ENCODE assay signal across 22 mouse cellular contexts in the genomic region with DNA sequence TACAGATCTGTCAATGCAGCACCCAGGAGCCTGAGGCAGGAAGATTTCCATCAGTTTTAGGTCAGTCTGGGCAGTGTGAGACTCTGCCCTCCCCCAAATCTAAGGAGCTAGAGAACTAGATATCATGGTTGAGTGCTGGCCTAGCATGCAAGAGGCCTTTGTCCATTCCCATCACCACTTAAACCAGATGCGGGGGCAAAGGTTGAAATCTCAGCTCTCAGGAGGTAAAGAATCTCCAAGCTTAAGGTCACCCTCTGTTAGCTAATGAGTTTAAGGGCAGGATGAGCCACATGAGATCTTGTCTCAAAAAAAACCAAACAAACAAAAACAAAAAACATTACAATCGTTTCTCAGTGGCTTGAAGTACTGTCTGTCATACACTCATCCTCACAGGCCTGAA. TPM values are rescaled to one million over a fixed set of nuclear protein-coding genes. Genes with fewer than 3 reads are reported as not detected.
DNase-seq lines count a peak whose midpoint lies in the region; ATAC-seq lines count a peak whose summit lies in the region.
"Had no signal": no experiment of that assay in that cellular context is flagged by ENCODE, and none has a peak within 500 bp of the region (broad histone marks: within the 10 kb centered on the region; RNA-seq: fewer than 3 reads in every experiment).

No protein-coding gene starts in this region.

- no peaks in the 10 kb centered on the region for H3K36me3 ChIP-seq in kidney, embryonic 14.5 days (ENCODE audit: control insufficient read depth, insufficient read depth, low read length)
- no peaks in the 10 kb centered on the region for H3K36me3 ChIP-seq in kidney, embryonic 16.5 days (ENCODE audit: insufficient read depth, low read length)
- H3K36me3 ChIP-seq: embryonic facial prominence, embryonic 13.5 days; embryonic facial prominence, embryonic 15.5 days; forebrain, embryonic 10.5 days; forebrain, embryonic 12.5 days had no signal

- no peak overlapping the region for H3K27ac ChIP-seq in kidney, embryonic 14.5 days (ENCODE audit: low read depth, low read length)
- no peak overlapping the region for H3K27ac ChIP-seq in kidney, embryonic 16.5 days (ENCODE audit: low read length)
- H3K27ac ChIP-seq: embryonic facial prominence, embryonic 13.5 days; embryonic facial prominence, embryonic 15.5 days; forebrain, embryonic 10.5 days; forebrain, embryonic 12.5 days had no signal

- H3K9ac ChIP-seq in kidney, embryonic 14.5 days (ENCODE audit: low read depth, low read length) = no peak overlapping the region
- H3K9ac ChIP-seq in kidney, embryonic 16.5 days (replicated peaks; ENCODE audit: low read length) = no peak overlapping the region
- H3K9ac ChIP-seq: embryonic facial prominence, embryonic 13.5 days; embryonic facial prominence, embryonic 15.5 days; forebrain, embryonic 12.5 days had no signal

- WGBS in kidney, embryonic 14.5 days = 85% methylated on average over 2 of the region's 2 CpGs
- WGBS in kidney, embryonic 16.5 days = 87% methylated on average over 2 of the region's 2 CpGs

- no peaks in the 10 kb centered on the region for H3K27me3 ChIP-seq in kidney, embryonic 14.5 days (ENCODE audit: control insufficient read depth, insufficient read depth, low read length)
- H3K27me3 ChIP-seq in kidney, embryonic 16.5 days (ENCODE audit: insufficient read depth, low read length) = no peaks in the 10 kb centered on the region
- H3K27me3 ChIP-seq: embryonic facial prominence, embryonic 13.5 days; embryonic facial prominence, embryonic 15.5 days; forebrain, embryonic 12.5 days had no signal

- no peak overlapping the region for H3K4me2 ChIP-seq in kidney, embryonic 14.5 days (replicated peaks; ENCODE audit: low read depth, low read length)
- no peak overlapping the region for H3K4me2 ChIP-seq in kidney, embryonic 16.5 days (replicated peaks; ENCODE audit: low read depth, low read length)
- H3K4me2 ChIP-seq: embryonic facial prominence, embryonic 13.5 days; embryonic facial prominence, embryonic 15.5 days; forebrain, embryonic 12.5 days had no signal

- no peak for ATAC-seq in kidney, embryonic 14.5 days (ENCODE audit: low FRiP score, low TSS enrichment)
- ATAC-seq in kidney, embryonic 16.5 days (ENCODE audit: low FRiP score, low TSS enrichment) = no peak
- ATAC-seq: forebrain, embryonic 14.5 days had no signal

- DNase-seq in kidney, adult 11 months = peak; percentile 17
- DNase-seq in kidney, adult 8-10 months = peak; percentile 18 to 39
- DNase-seq in kidney, postnatal 36 days = peak; percentile 2 to 34
- no peak for DNase-seq in kidney, adult 18-20 months
- DNase-seq: adrenal gland, adult 2 months; adrenal gland, postnatal 10 days; adrenal gland, postnatal 25 days; cerebellum, adult 11 months; cerebellum, adult 18-20 months; cerebellum, adult 8-10 months; cerebellum, adult 9-11 months; cerebellum, postnatal 14 days; cerebellum, postnatal 36 days; embryo, embryonic 11 days had no signal

- no peaks in the 10 kb centered on the region for H3K9me3 ChIP-seq in kidney, embryonic 14.5 days (ENCODE audit: control insufficient read depth, low read length)
- H3K9me3 ChIP-seq in kidney, embryonic 16.5 days (ENCODE audit: low read length) = no peaks in the 10 kb centered on the region
- H3K9me3 ChIP-seq: embryonic facial prominence, embryonic 13.5 days; embryonic facial prominence, embryonic 15.5 days; forebrain, embryonic 10.5 days; forebrain, embryonic 12.5 days had no signal

- no peaks in the 10 kb centered on the region for H3K4me1 ChIP-seq in kidney, embryonic 14.5 days (ENCODE audit: control insufficient read depth, insufficient read depth, low read length)
- no peaks in the 10 kb centered on the region for H3K4me1 ChIP-seq in kidney, embryonic 16.5 days (ENCODE audit: insufficient read depth, low read length)
- H3K4me1 ChIP-seq: embryonic facial prominence, embryonic 13.5 days; embryonic facial prominence, embryonic 15.5 days; forebrain, embryonic 10.5 days; forebrain, embryonic 12.5 days had no signal

- no peak overlapping the region for H3K4me3 ChIP-seq in kidney, embryonic 14.5 days (ENCODE audit: low read length)
- no peak overlapping the region for H3K4me3 ChIP-seq in kidney, embryonic 16.5 days (ENCODE audit: low read length)
- H3K4me3 ChIP-seq: embryonic facial prominence, embryonic 13.5 days; embryonic facial prominence, embryonic 15.5 days; erythroblast, embryonic 14.5 days; forebrain, embryonic 10.5 days; forebrain, embryonic 12.5 days had no signal

RNA-seq across cellular contexts. Expression of gene Zfp462, which starts 20.5 kb away (rescaled TPM):
- polyA plus RNA-seq in kidney, embryonic 14.5 days (2014; fragmentation: Nextera tagmentation; extraction: Ambion mirVana) = 6.2 and 10.0 TPM in 2 replicates
- polyA plus RNA-seq in kidney, embryonic 16.5 days (2015; fragmentation: Nextera tagmentation; extraction: Ambion mirVana) = 3.4 and 3.8 TPM in 2 replicates
- polyA plus RNA-seq: erythroblast, embryonic 14.5 days had no signal
